Mouse (Mus musculus) embryonic facial prominence, embryonic 11.5 days (tissue): ENCODE data around the gene Fam98a. TPM values are rescaled to one million over a fixed set of nuclear protein-coding genes. Genes with fewer than 3 reads are reported as not detected.

Source experiments
- ATAC-seq: fragments of 200-750 bp; cut with Nextera tagmentation; replicated peaks from 2 replicates; pipeline ENCODE4 v1.8.0; 2017; ENCODE audit warnings: low read depth; ENCODE audit not compliant: insufficient number of reproducible peaks, low FRiP score, low TSS enrichment
- DNase-seq: peaks from one replicate; pipeline ENCODE4 v3.0.0-alpha.2; 2015; ENCODE audit warnings: low spot score
- H3K27ac ChIP-seq: fragments of 300-500 bp; sonication (generic); replicated peaks from 2 replicates; pipeline ENCODE4 v1.5.1; 2014; ENCODE audit warnings: mild to moderate bottlenecking, low read depth, low read length, control low read depth
- H3K27me3 ChIP-seq: fragments of 300-500 bp; sonication (generic); 2 replicates; pipeline ENCODE4 v1.6.1; 2014; ENCODE audit warnings: mild to moderate bottlenecking, low read length, moderate library complexity, mixed read lengths; ENCODE audit not compliant: control insufficient read depth, insufficient read depth
- H3K36me3 ChIP-seq: fragments of 300-500 bp; sonication (generic); replicated peaks from 2 replicates; pipeline ENCODE4 v1.6.1; 2014; ENCODE audit warnings: low read depth, mild to moderate bottlenecking, low read length, moderate library complexity, mixed read lengths; ENCODE audit not compliant: control insufficient read depth, insufficient read depth
- H3K4me1 ChIP-seq: fragments of 300-500 bp; sonication (generic); 2 replicates; pipeline ENCODE4 v1.6.1; 2014; ENCODE audit warnings: low read length, mixed read lengths; ENCODE audit not compliant: control insufficient read depth, insufficient read depth
- H3K4me2 ChIP-seq: fragments of 300-500 bp; sonication (generic); 2 replicates; pipeline ENCODE4 v1.6.1; 2014; ENCODE audit warnings: low read depth, mild to moderate bottlenecking, control low read depth, low read length, moderate library complexity
- H3K4me3 ChIP-seq: fragments of 300-500 bp; sonication (generic); 2 replicates; pipeline ENCODE4 v1.5.1; 2014; ENCODE audit warnings: low read depth, low read length, control low read depth
- H3K9ac ChIP-seq: fragments of 300-500 bp; sonication (generic); replicated peaks from 2 replicates; pipeline ENCODE4 v1.6.1; 2014; ENCODE audit warnings: mild to moderate bottlenecking, control low read depth, low read length
- H3K9me3 ChIP-seq: fragments of 300-500 bp; sonication (generic); replicated peaks from 2 replicates; pipeline ENCODE4 v1.6.1; 2016; ENCODE audit warnings: mild to moderate bottlenecking, low read length, inconsistent platforms, mixed read lengths; ENCODE audit not compliant: control insufficient read depth
- WGBS: fragments of 180-500 bp; shearing (Covaris S2); extraction: QIAGEN DNeasy Blood & Tissue Kit; methylation state at CpG from one replicate; pipeline ENCODE4 v1.1.7; 2014; 5-methylcytosine and 5-hydroxymethylcytosine counted together
- polyA plus RNA-seq: library from polyadenylated mRNA; unstranded; fragments of >200 nt; fragmentation: Nextera tagmentation; extraction: Ambion mirVana; gene quantifications from 2 replicates; pipeline ENCODE4 v1.2.1, GENCODE M21; 2014

The Fam98a gene
- polyA plus RNA-seq, 1 experiment from 2014 or later, result 8.6 TPM

GRCm38 (mm10) chr17:75495213-75495612 is 56.5 kb downstream of the Fam98a start:
- Histone ChIP-seq H3K27me3 (no peaks in the 10 kb centered on the region), H3K9me3 (no peaks in the 10 kb centered on the region), H3K4me1 (no peaks in the 10 kb centered on the region), H3K9ac (no peak overlapping the region), H3K4me2 (no peak overlapping the region), H3K4me3 (no peak overlapping the region), H3K27ac (no peak overlapping the region), H3K36me3 (no peaks in the 10 kb centered on the region)
- ATAC-seq, result no peak
- 80% methylated on average over 4 of the region's 4 CpGs for WGBS
- no peak for DNase-seq

Other genes starting within 250 kb of the Fam98a start
- gene Rasgrp3, start 116.0 kb downstream of the Fam98a start, polyA plus RNA-seq, result 11.4 and 11.5 TPM in 2 replicates